Mouse (Mus musculus) liver, postnatal 0 days (tissue): Measurements from ENCODE around the gene Lat2.

Experiments used
- CTCF ChIP-seq: sonication (generic); IDR thresholded peaks from 2 replicates; pipeline ENCODE4 v1.5.1; 2016; ENCODE audit warnings: antibody characterized with exemption, low read depth
- EP300 ChIP-seq: IDR thresholded peaks from 2 replicates; pipeline ENCODE4 v1.6.1; 2016; ENCODE audit warnings: antibody characterized with exemption, low read depth, mild to moderate bottlenecking

DNA sequence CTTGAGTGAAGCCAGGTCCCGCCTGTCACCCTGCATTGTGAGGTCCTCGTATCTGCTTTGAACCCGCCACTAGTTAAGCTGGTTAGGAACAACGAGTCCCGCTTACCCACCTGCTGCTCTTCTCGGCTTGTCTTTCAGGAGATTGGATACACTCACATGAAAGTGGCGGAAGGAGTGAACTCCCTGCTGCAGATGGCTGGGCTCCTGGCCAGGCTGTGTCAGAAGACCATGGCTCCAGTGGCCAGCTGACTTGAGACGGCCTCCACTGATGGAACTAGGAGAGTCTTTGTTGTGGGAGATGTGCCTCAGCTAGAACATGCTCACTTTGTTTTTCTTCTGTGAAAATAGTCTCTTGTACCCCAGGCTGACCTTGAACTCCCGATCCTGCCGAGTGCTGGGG, 17.1 kb downstream of the Lat2 start:
- TF ChIP-seq CTCF (no peak), EP300 (no peak)
